Mouse (Mus musculus) CH12.LX (cell line): ENCODE measurements around the gene Rpl10-ps3. TPM values are rescaled to one million over a fixed set of nuclear protein-coding genes. Genes with fewer than 3 reads are reported as not detected.

Experiments used
- DNase-seq: peaks from one replicate; pipeline ENCODE4 v3.0.0-alpha.2; 2013; ENCODE audit errors: extremely low read depth
- H3K27ac ChIP-seq: 2 replicates; pipeline ENCODE4 v1.5.1; 2012; ENCODE audit warnings: low read depth, mild to moderate bottlenecking, control low read depth, moderate library complexity; ENCODE audit not compliant: insufficient read depth
- H3K27me3 ChIP-seq: replicated peaks from 2 replicates; pipeline ENCODE3; 2012; ENCODE audit warnings: inconsistent platforms
- H3K36me3 ChIP-seq, 2 experiments: replicated peaks in 1 of 2; 2 replicates each; pipeline versions ENCODE3 to v1.6.1; 2012; ENCODE audit warnings: inconsistent platforms in 1 of 2, low read length in 1 of 2, mild to moderate bottlenecking in 1 of 2, mixed read lengths in 1 of 2, moderate library complexity in 1 of 2; ENCODE audit not compliant: control insufficient read depth in 1 of 2, insufficient read depth in 1 of 2
- H3K4me1 ChIP-seq, 2 experiments: 2 replicates each; pipeline ENCODE4 v1.6.1; 2012; ENCODE audit warnings: inconsistent platforms in 1 of 2, moderate library complexity in 1 of 2; ENCODE audit not compliant: insufficient read depth in 2 of 2, control insufficient read depth in 1 of 2
- H3K4me2 ChIP-seq: 2 replicates; pipeline ENCODE4 v1.6.1; 2012; ENCODE audit warnings: low read depth, mild to moderate bottlenecking, control low read depth; ENCODE audit not compliant: poor library complexity, insufficient read depth, severe bottlenecking
- H3K4me3 ChIP-seq, 3 experiments: fragments of 150-350 bp in 1 of 3; sonication (generic) in 1 of 3; replicated peaks in 1 of 3; 2 replicates each; pipeline versions ENCODE3 to v1.5.1; 2011 to 2012; ENCODE audit warnings: low read depth in 2 of 3, low read length in 2 of 3, mild to moderate bottlenecking in 2 of 3, moderate library complexity in 2 of 3, control low read depth in 1 of 3, improper control_type of control experiment in 1 of 3, inconsistent platforms in 1 of 3, mixed read lengths in 1 of 3; ENCODE audit not compliant: poor library complexity in 1 of 3
- H3K79me2 ChIP-seq: replicated peaks from 2 replicates; pipeline ENCODE4 v1.6.1; 2012; ENCODE audit warnings: mild to moderate bottlenecking, moderate library complexity; ENCODE audit not compliant: control insufficient read depth, poor library complexity, insufficient read depth, severe bottlenecking; ENCODE audit errors: extremely low read depth
- H3K9ac ChIP-seq: 2 replicates; pipeline ENCODE4 v1.6.1; 2012; ENCODE audit warnings: low read depth, mild to moderate bottlenecking, control low read depth, moderate library complexity; ENCODE audit not compliant: insufficient read depth
- H3K9me3 ChIP-seq: replicated peaks from 2 replicates; pipeline ENCODE3; 2012; ENCODE audit warnings: low read length, inconsistent platforms, mixed read lengths
- BHLHE40 ChIP-seq: IDR thresholded peaks from 2 replicates; pipeline ENCODE4 v1.6.1; 2011; ENCODE audit warnings: mild to moderate bottlenecking, low read depth, low read length, improper control_type of control experiment
- CHD1 ChIP-seq: IDR thresholded peaks from 2 replicates; pipeline ENCODE4 v1.6.1; 2012; ENCODE audit warnings: low read depth, low read length, improper control_type of control experiment, inconsistent platforms
- CHD2 ChIP-seq: IDR thresholded peaks from 2 replicates; pipeline ENCODE4 v1.6.1; 2011; ENCODE audit warnings: low read length, improper control_type of control experiment
- CTCF ChIP-seq, 2 experiments: IDR thresholded peaks in 1 of 2; conservative IDR thresholded peaks in 1 of 2; 2 replicates each; pipeline ENCODE4 v1.5.1; 2011 to 2012; ENCODE audit warnings: low read depth in 2 of 2, low read length in 2 of 2, improper control_type of control experiment in 1 of 2, inconsistent platforms in 1 of 2, mild to moderate bottlenecking in 1 of 2, moderate library complexity in 1 of 2
- E2F4 ChIP-seq: IDR thresholded peaks from 2 replicates; pipeline ENCODE4 v1.6.1; 2011; ENCODE audit warnings: low read depth, low read length, improper control_type of control experiment; ENCODE audit not compliant: insufficient replicate concordance
- ELF1 ChIP-seq: IDR thresholded peaks from 2 replicates; pipeline ENCODE4 v1.6.1; 2014; ENCODE audit warnings: low read depth, mild to moderate bottlenecking, inconsistent platforms, low read length, improper control_type of control experiment
- EP300 ChIP-seq: IDR thresholded peaks from 2 replicates; pipeline ENCODE4 v1.6.1; 2011; ENCODE audit warnings: low read length, improper control_type of control experiment
- GABPA ChIP-seq: IDR thresholded peaks from 2 replicates; pipeline ENCODE4 v1.6.1; 2012; ENCODE audit warnings: low read depth, low read length, improper control_type of control experiment, inconsistent platforms; ENCODE audit not compliant: insufficient replicate concordance
- HCFC1 ChIP-seq: IDR thresholded peaks from 2 replicates; pipeline ENCODE4 v1.6.1; 2012; ENCODE audit warnings: low read depth, mild to moderate bottlenecking, inconsistent platforms, low read length, improper control_type of control experiment
- JUND ChIP-seq: conservative IDR thresholded peaks from 2 replicates; pipeline ENCODE4 v1.6.1; 2011; ENCODE audit warnings: low read depth, low read length, improper control_type of control experiment
- KAT2A ChIP-seq: IDR thresholded peaks from 2 replicates; pipeline ENCODE4 v1.6.1; 2012; ENCODE audit warnings: low read length, improper control_type of control experiment, inconsistent platforms; ENCODE audit not compliant: insufficient replicate concordance
- MAFK ChIP-seq: IDR thresholded peaks from 2 replicates; pipeline ENCODE4 v1.6.1; 2011; ENCODE audit warnings: low read length, improper control_type of control experiment; ENCODE audit not compliant: insufficient replicate concordance
- MAX ChIP-seq: IDR thresholded peaks from 2 replicates; pipeline ENCODE4 v1.6.1; 2011; ENCODE audit warnings: low read length, improper control_type of control experiment
- MEF2A ChIP-seq: IDR thresholded peaks from 2 replicates; pipeline ENCODE4 v1.6.1; 2014; ENCODE audit warnings: low read depth, mild to moderate bottlenecking, inconsistent platforms, low read length, improper control_type of control experiment, borderline replicate concordance
- NRF1 ChIP-seq: IDR thresholded peaks from 2 replicates; pipeline ENCODE4 v1.6.1; 2014; ENCODE audit warnings: low read depth, mild to moderate bottlenecking, inconsistent platforms, low read length, improper control_type of control experiment, moderate library complexity
- PAX5 ChIP-seq: IDR thresholded peaks from 2 replicates; pipeline ENCODE4 v1.6.1; 2012; ENCODE audit warnings: low read length, inconsistent platforms, mixed read lengths
- RCOR1 ChIP-seq: conservative IDR thresholded peaks from 2 replicates; pipeline ENCODE4 v1.6.1; 2012; ENCODE audit warnings: low read depth, mild to moderate bottlenecking, inconsistent platforms, low read length, improper control_type of control experiment
- SMC3 ChIP-seq: IDR thresholded peaks from 2 replicates; pipeline ENCODE4 v1.6.1; 2011; ENCODE audit warnings: low read depth, low read length, improper control_type of control experiment
- TBP ChIP-seq: conservative IDR thresholded peaks from 2 replicates; pipeline ENCODE4 v1.6.1; 2011; ENCODE audit warnings: low read depth, low read length, improper control_type of control experiment
- TCF12 ChIP-seq: IDR thresholded peaks from 2 replicates; pipeline ENCODE4 v1.6.1; 2014; ENCODE audit warnings: low read depth, mild to moderate bottlenecking, inconsistent platforms, low read length, improper control_type of control experiment
- USF2 ChIP-seq: conservative IDR thresholded peaks from 2 replicates; pipeline ENCODE4 v1.6.1; 2011; ENCODE audit warnings: low read depth, low read length, improper control_type of control experiment
- ZKSCAN1 ChIP-seq: IDR thresholded peaks from 2 replicates; pipeline ENCODE4 v1.6.1; 2012; ENCODE audit warnings: low read depth, inconsistent platforms, low read length, improper control_type of control experiment, borderline replicate concordance
- dilution Hi-C: fragments of 300-500 bp; cut with MboI; formaldehyde crosslinking; loops from 2 replicates; pipeline ENCODE4 v1.14.3; 2020; ENCODE audit warnings: low sequenced_read_pairs; ENCODE audit not compliant: extremely low pct_unique_long_range_greater_than_20kb, extremely low pct_ligation_motif_present
- in situ Hi-C: fragments of 300-500 bp; cut with MboI; formaldehyde crosslinking; loops from 3 replicates; pipeline ENCODE4 v1.14.3; 2019; ENCODE audit warnings: low sequenced_read_pairs, low pct_ligation_motif_present, low pct_unique_long_range_greater_than_20kb, mixed read lengths
- polyA plus RNA-seq: library from polyadenylated mRNA; unstranded; fragments of >175 nt; gene quantifications from 2 replicates; pipeline ENCODE4 v1.2.1, GENCODE M21; 2012; ENCODE audit warnings: low read depth; ENCODE audit not compliant: insufficient read length
- total RNA-seq, 2 experiments: library from RNA; depleted of rRNA; stranded (reverse); fragments of 300-350 nt in 1 of 2; fragments of >200 nt in 1 of 2; gene quantifications; 2 replicates each; pipeline ENCODE4 v1.2.3; 2012 to 2014

Rpl10-ps3 gene
- total and polyA plus RNA-seq, 3 experiments = 373 to 2,259 (median 1,294) TPM

DNA sequence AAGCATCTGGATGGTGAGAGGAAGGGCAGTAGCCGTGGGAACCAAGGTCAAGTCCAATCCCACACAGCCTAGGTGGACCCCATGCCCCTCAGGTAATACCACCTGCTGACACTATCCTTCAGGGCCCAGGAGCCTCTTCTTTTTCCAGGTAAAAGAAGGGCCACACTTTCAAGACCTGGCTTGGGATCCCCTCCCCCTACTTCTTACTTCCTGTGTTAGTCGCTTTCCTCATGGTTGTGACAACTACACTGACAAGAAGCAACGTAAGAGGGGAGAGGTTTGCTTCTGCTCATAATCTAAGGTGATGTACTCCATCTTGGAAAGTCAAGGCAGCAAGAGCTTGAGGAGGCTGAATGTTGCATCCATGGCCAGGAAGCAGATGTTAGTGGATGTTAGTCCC is 15.6 kb upstream of the Rpl10-ps3 start:
- Histone ChIP-seq H3K4me3 (no peak overlapping the region), H3K9me3 (no peaks in the 10 kb centered on the region), H3K79me2 (no peaks in the 10 kb centered on the region; the same call in 1 of the 2 replicates), H3K36me3 (no peaks in the 10 kb centered on the region), H3K4me1 (no peaks in the 10 kb centered on the region), H3K4me2 (no peak overlapping the region), H3K9ac (no peak overlapping the region), H3K27me3 (no peaks in the 10 kb centered on the region), H3K27ac (no peak overlapping the region)
- DNase-seq = no peak
- TF ChIP-seq ZKSCAN1 = no peak
- TF ChIP-seq BHLHE40 = no peak
- TF ChIP-seq ELF1 = no peak
- TF ChIP-seq MAX = no peak
- TF ChIP-seq CHD1 = no peak
- no peak for TF ChIP-seq KAT2A
- TF ChIP-seq TBP = no peak
- in situ Hi-C loops = no loop called here
- dilution Hi-C loops = no loop called here

DNA sequence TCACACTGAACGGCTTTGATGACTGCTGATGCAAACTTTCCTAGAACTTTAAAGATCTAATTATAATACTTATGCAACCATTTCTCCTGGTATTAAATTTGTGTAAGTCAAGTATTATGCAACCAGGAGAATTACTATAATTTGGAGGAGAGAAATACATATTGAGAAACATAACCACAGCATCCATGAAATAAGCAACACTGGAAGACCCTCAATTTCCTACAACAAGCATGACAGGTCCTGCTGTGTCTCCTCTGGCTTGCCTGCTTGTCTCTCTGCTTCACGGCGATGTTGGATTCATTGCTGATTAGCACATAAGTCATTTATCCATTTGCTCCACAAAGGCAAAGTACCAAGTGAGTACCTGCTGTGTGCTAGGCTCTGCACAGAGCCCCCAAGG is 12.6 kb upstream of the Rpl10-ps3 start:
- in situ Hi-C loops (no loop called here), dilution Hi-C loops (no loop called here)
- Histone ChIP-seq H3K9ac (no peak overlapping the region), H3K79me2 (no peaks in the 10 kb centered on the region; the same call in 1 of the 2 replicates), H3K4me3 (no peak overlapping the region), H3K4me1 (peaks cover 0 to 4% of the 10 kb centered on the region in 2 experiments; a peak in 1 of 4 replicates), H3K36me3 (no peaks in the 10 kb centered on the region), H3K4me2 (no peak overlapping the region), H3K27ac (no peak overlapping the region), H3K27me3 (no peaks in the 10 kb centered on the region), H3K9me3 (no peaks in the 10 kb centered on the region)
- TF ChIP-seq TCF12 (no peak), RCOR1 (no peak), SMC3 (no peak), MEF2A (no peak), BHLHE40 (no peak), EP300 (no peak), USF2 (no peak), JUND (no peak), PAX5 (no peak), TBP (no peak), CTCF (conservative IDR thresholded peaks at IDR 0.05 in 1 of 2, IDR thresholded peaks at IDR 0.05 in 1 of 2; ENCODE audit: low read depth in 2 of 2, low read length in 2 of 2) (no peak), CHD2 (no peak), E2F4 (no peak), HCFC1 (no peak), NRF1 (no peak), MAFK (no peak), GABPA (no peak)
- no peak for DNase-seq
